Mouse (Mus musculus) heart, postnatal 0 days (tissue): ENCODE measurements around the gene Fbxl5. TPM values are rescaled to one million over a fixed set of nuclear protein-coding genes. Genes with fewer than 3 reads are reported as not detected.

Experiments
- ATAC-seq: fragments of 200-750 bp; cut with Nextera tagmentation; 2 replicates; pipeline ENCODE4 v1.8.0; 2017; ENCODE audit warnings: low read depth, moderate number of reproducible peaks, moderate library complexity; ENCODE audit not compliant: insufficient read depth
- DNase-seq: peaks from one replicate; pipeline ENCODE4 v3.0.0-alpha.2; 2016; ENCODE audit warnings: low spot score
- H3K27ac ChIP-seq: fragments of 300-500 bp; sonication (generic); 2 replicates; pipeline ENCODE4 v1.5.1; 2014; ENCODE audit warnings: low read depth, mild to moderate bottlenecking
- H3K27me3 ChIP-seq: fragments of 300-500 bp; sonication (generic); 2 replicates; pipeline ENCODE4 v1.6.1; 2014; ENCODE audit warnings: low read length, mixed read lengths; ENCODE audit not compliant: control insufficient read depth, insufficient read depth
- H3K36me3 ChIP-seq: fragments of 300-500 bp; sonication (generic); replicated peaks from 2 replicates; pipeline ENCODE4 v1.6.1; 2014; ENCODE audit warnings: low read length, mixed read lengths; ENCODE audit not compliant: control insufficient read depth, insufficient read depth
- H3K4me1 ChIP-seq: fragments of 300-500 bp; sonication (generic); 2 replicates; pipeline ENCODE4 v1.6.1; 2014; ENCODE audit warnings: antibody characterized with exemption; ENCODE audit not compliant: control insufficient read depth, insufficient read depth
- H3K4me2 ChIP-seq: fragments of 300-500 bp; sonication (generic); 2 replicates; pipeline ENCODE4 v1.6.1; 2014; ENCODE audit warnings: low read depth, mild to moderate bottlenecking, low read length, moderate library complexity
- H3K4me3 ChIP-seq: fragments of 300-500 bp; sonication (generic); 2 replicates; pipeline ENCODE4 v1.5.1; 2014; ENCODE audit warnings: low read depth, low read length
- H3K9ac ChIP-seq: fragments of 300-500 bp; sonication (generic); replicated peaks from 2 replicates; pipeline ENCODE4 v1.6.1; 2014; ENCODE audit warnings: low read depth, low read length, mixed read lengths
- H3K9me3 ChIP-seq: fragments of 300-500 bp; sonication (generic); replicated peaks from 2 replicates; pipeline ENCODE4 v1.6.1; 2016; ENCODE audit warnings: low read length; ENCODE audit not compliant: control insufficient read depth
- CTCF ChIP-seq: IDR thresholded peaks from 2 replicates; pipeline ENCODE4 v1.5.1; 2016; ENCODE audit warnings: antibody characterized with exemption, control low read depth, low read depth
- EP300 ChIP-seq: IDR thresholded peaks from 2 replicates; pipeline ENCODE4 v1.6.1; 2016; ENCODE audit warnings: antibody characterized with exemption, low read depth
- WGBS: fragments of 180-500 bp; shearing (Covaris S2); extraction: QIAGEN DNeasy Blood & Tissue Kit; methylation state at CpG from one replicate; pipeline ENCODE4 v1.1.7; 2014; 5-methylcytosine and 5-hydroxymethylcytosine counted together
- polyA plus RNA-seq: library from polyadenylated mRNA; unstranded; fragments of >200 nt; fragmentation: Nextera tagmentation; extraction: Ambion mirVana; gene quantifications from 2 replicates; pipeline ENCODE4 v1.2.1, GENCODE M21; 2015
- total RNA-seq: library from RNA; depleted of rRNA; stranded (reverse); fragments of >200 nt; gene quantifications from 2 replicates; pipeline ENCODE4 v1.2.3, GENCODE M21; 2014; ENCODE audit warnings: low replicate concordance

Fbxl5 gene
- total and polyA plus RNA-seq, 2 experiments from 2014 or later, result 40.3 to 48.9 TPM

- no peak overlapping the region for H3K4me3 ChIP-seq
- WGBS, result 87% methylated on average over 7 of the region's 7 CpGs
- no peak overlapping the region for H3K9ac ChIP-seq
- no peaks in the 10 kb centered on the region for H3K4me1 ChIP-seq
- H3K27ac ChIP-seq, result no peak overlapping the region
- TF ChIP-seq CTCF (no peak), EP300 (no peak)
- H3K27me3 ChIP-seq, result no peaks in the 10 kb centered on the region
- no peaks in the 10 kb centered on the region for H3K36me3 ChIP-seq
- no peak overlapping the region for H3K4me2 ChIP-seq
- ATAC-seq (no peak), DNase-seq (no peak)
- H3K9me3 ChIP-seq, result no peaks in the 10 kb centered on the region
Observed at GRCm38 (mm10) chr5:43806340-43806739, 15.1 kb downstream of the Fbxl5 start.

- Histone ChIP-seq H3K4me2 (no peak overlapping the region), H3K4me1 (no peaks in the 10 kb centered on the region), H3K27me3 (no peaks in the 10 kb centered on the region), H3K9me3 (no peaks in the 10 kb centered on the region), H3K9ac (no peak overlapping the region), H3K4me3 (no peak overlapping the region), H3K36me3 (no peaks in the 10 kb centered on the region), H3K27ac (no peak overlapping the region)
- no peak for DNase-seq
- WGBS, result 72% methylated on average over 2 of the region's 2 CpGs
- no peak for TF ChIP-seq CTCF
- TF ChIP-seq EP300, result no peak
- no peak for ATAC-seq
Observed at GRCm38 (mm10) chr5:43805401-43805800, 16.0 kb downstream of the Fbxl5 start.

- no peak overlapping the region for H3K27ac ChIP-seq
- H3K36me3 ChIP-seq, result no peaks in the 10 kb centered on the region
- H3K27me3 ChIP-seq, result no peaks in the 10 kb centered on the region
- WGBS, result 76% methylated on average over 4 of the region's 4 CpGs
- TF ChIP-seq EP300, result no peak
- no peak for TF ChIP-seq CTCF
- DNase-seq (no peak), ATAC-seq (no peak)
- no peak overlapping the region for H3K4me2 ChIP-seq
- H3K4me3 ChIP-seq, result no peak overlapping the region
- no peaks in the 10 kb centered on the region for H3K9me3 ChIP-seq
- no peak overlapping the region for H3K9ac ChIP-seq
- no peaks in the 10 kb centered on the region for H3K4me1 ChIP-seq
Observed at GRCm38 (mm10) chr5:43801798-43802197, 19.6 kb downstream of the Fbxl5 start.

- Histone ChIP-seq H3K27ac (no peak overlapping the region), H3K36me3 (no peaks in the 10 kb centered on the region), H3K9me3 (no peaks in the 10 kb centered on the region), H3K9ac (no peak overlapping the region), H3K4me3 (no peak overlapping the region), H3K27me3 (no peaks in the 10 kb centered on the region), H3K4me2 (no peak overlapping the region), H3K4me1 (no peaks in the 10 kb centered on the region)
- TF ChIP-seq EP300 (no peak), CTCF (no peak)
- DNase-seq (no peak), ATAC-seq (no peak)
Observed at GRCm38 (mm10) chr5:43801253-43801652, 20.2 kb downstream of the Fbxl5 start.

GRCm38 (mm10) chr5:43800700-43801099 is 20.7 kb downstream of the Fbxl5 start:
- Histone ChIP-seq H3K9ac (no peak overlapping the region), H3K9me3 (no peaks in the 10 kb centered on the region), H3K36me3 (no peaks in the 10 kb centered on the region), H3K4me3 (no peak overlapping the region), H3K27me3 (no peaks in the 10 kb centered on the region), H3K27ac (no peak overlapping the region), H3K4me1 (no peaks in the 10 kb centered on the region), H3K4me2 (no peak overlapping the region)
- 83% methylated on average over 1 of the region's 1 CpGs for WGBS
- ATAC-seq (no peak), DNase-seq (no peak)
- no peak for TF ChIP-seq EP300
- TF ChIP-seq CTCF, result no peak

- 63% methylated on average over 5 of the region's 5 CpGs for WGBS
Observed at GRCm38 (mm10) chr5:43799530-43799929, 21.9 kb downstream of the Fbxl5 start.

More at GRCm38 (mm10) chr5:43799530-43799929, 21.9 kb downstream of the Fbxl5 start:
- no peaks in the 10 kb centered on the region for H3K36me3 ChIP-seq
- ATAC-seq (no peak), DNase-seq (no peak)
- TF ChIP-seq EP300 (no peak), CTCF (no peak)
- no peak overlapping the region for H3K9ac ChIP-seq
- no peaks in the 10 kb centered on the region for H3K4me1 ChIP-seq
- H3K27ac ChIP-seq, result no peak overlapping the region
- no peaks in the 10 kb centered on the region for H3K27me3 ChIP-seq
- no peak overlapping the region for H3K4me3 ChIP-seq
- H3K4me2 ChIP-seq, result no peak overlapping the region
- H3K9me3 ChIP-seq, result no peaks in the 10 kb centered on the region
